Mouse (Mus musculus): Measurements from ENCODE around the gene Mink1. TPM values are rescaled to one million over a fixed set of nuclear protein-coding genes. Genes with fewer than 3 reads are reported as not detected.
A peak's percentile ranks its signal among the peaks of the same experiment; 100 is the strongest.

Mink1 gene
- polyA plus RNA-seq, 1 experiment from 2014 or later, result 9.8 TPM

DNA sequence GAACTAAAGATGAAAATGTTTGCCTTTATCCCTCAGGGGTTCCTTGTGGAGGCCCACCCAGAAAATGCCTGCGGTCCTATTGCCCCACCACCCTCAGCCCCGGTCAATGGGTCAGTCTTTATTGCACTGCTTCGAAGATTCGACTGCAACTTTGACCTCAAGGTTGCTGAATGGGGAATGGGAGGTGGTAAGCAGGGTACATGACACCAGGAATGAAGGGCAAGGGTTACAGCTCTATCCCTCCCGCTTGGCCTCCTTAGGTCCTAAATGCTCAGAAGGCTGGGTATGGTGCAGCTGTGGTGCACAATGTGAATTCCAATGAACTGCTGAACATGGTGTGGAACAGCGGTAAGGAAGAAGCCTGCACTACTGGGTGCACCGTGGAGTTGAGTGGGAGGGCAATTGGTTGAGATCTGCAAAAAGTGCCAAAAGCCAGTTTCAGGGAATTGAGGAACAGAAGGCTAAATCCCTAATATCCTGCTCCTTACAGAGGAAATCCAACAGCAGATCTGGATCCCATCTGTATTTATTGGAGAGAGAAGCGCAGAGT, 86.6 kb downstream of the Mink1 start:
- Histone ChIP-seq H3K4me3 (ENCODE audit: low read length) (no peak overlapping the region), H3K4me2 (ENCODE audit: low read depth, low read length) (no peak overlapping the region), H3K9me3 (replicated peaks; ENCODE audit: control insufficient read depth, low read length) (no peaks in the 10 kb centered on the region), H3K36me3 (ENCODE audit: control insufficient read depth, insufficient read depth) (peaks cover 52% of the 10 kb centered on the region), H3K27me3 (ENCODE audit: control insufficient read depth, insufficient read depth, low read length) (no peaks in the 10 kb centered on the region), H3K9ac (ENCODE audit: low read length) (no peak overlapping the region), H3K4me1 (ENCODE audit: control insufficient read depth, insufficient read depth, low read length) (peaks cover 54% of the 10 kb centered on the region), H3K27ac (ENCODE audit: low read length) (no peak overlapping the region)
- ATAC-seq (replicated peaks; ENCODE audit: extremely low read depth, insufficient read depth, low FRiP score), result no peak
- 87% methylated on average over 8 of the region's 8 CpGs for WGBS

DNA sequence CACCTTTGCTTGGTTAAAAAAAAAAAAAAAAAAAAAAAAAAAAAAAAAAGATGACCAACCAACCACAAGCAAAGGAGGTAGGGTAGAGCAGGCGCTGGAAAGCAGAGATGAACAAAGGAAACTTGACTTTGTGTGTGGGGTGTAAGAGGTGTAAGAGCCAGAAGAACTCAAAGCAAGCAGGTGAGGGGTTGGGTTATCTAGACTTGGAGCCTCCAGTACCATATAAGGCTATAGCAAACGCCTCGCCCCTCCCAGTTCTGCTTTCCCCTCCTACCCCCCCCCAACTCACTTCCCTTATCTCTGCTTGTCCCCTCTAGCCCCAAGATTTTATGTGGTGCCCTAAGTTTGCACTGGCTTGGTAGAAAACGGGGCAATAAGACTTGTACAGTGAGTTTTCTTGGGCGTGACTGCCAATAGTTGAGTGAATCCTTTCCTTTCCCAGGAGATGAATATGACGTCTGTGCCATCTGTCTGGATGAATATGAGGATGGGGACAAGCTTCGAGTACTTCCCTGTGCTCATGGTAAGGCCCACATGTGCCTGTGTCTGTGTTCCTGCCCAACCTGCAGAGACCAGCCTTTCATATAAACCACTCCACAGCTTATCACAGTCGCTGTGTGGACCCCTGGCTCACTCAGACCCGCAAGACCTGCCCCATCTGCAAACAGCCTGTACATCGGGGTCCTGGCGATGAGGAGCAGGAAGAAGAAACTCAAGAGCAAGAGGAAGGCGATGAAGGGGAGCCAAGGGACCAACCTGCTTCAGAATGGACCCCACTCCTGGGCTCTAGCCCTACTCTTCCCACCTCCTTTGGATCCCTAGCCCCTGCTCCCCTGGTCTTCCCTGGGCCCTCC, 87.9 kb downstream of the Mink1 start:
- H3K4me1 ChIP-seq (ENCODE audit: control insufficient read depth, insufficient read depth, low read length), result peaks cover 48% of the 10 kb centered on the region
- H3K9ac ChIP-seq (ENCODE audit: low read length), result no peak overlapping the region
- no peak for ATAC-seq (replicated peaks; ENCODE audit: extremely low read depth, insufficient read depth, low FRiP score)
- no peak overlapping the region for H3K4me3 ChIP-seq (ENCODE audit: low read length)
- no peaks in the 10 kb centered on the region for H3K9me3 ChIP-seq (replicated peaks; ENCODE audit: control insufficient read depth, low read length)
- no peaks in the 10 kb centered on the region for H3K27me3 ChIP-seq (ENCODE audit: control insufficient read depth, insufficient read depth, low read length)
- 65% methylated on average over 12 of the region's 12 CpGs for whole genome bisulfite sequencing
- no peak overlapping the region for H3K4me2 ChIP-seq (ENCODE audit: low read depth, low read length)
- peak overlapping the region; percentile 35; the same call in 1 of the 2 replicates for H3K27ac ChIP-seq (ENCODE audit: low read length)
- H3K36me3 ChIP-seq (ENCODE audit: control insufficient read depth, insufficient read depth), result peaks cover 40% of the 10 kb centered on the region

DNA sequence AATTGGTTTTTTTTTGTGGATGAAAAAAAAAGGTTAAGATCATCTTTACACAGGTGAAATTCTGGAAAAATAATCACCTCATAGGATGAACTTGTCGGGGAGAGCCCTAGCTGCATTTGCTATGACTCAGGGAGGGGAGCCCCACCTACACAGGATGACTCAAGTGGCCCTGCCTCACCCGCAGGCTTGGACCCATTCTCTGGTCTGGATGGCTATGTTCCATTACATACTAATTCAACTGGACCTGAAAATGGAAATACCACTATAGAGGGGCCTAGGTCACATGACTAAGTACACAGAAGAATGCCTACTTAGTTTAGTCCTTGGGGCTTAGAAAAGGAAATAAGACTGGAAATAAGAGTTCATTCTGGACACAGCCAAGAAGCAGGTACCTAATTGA, 88.7 kb downstream of the Mink1 start:
- no peak overlapping the region for H3K9ac ChIP-seq (ENCODE audit: low read length)
- no peaks in the 10 kb centered on the region for H3K9me3 ChIP-seq (replicated peaks; ENCODE audit: control insufficient read depth, low read length)
- H3K4me2 ChIP-seq (ENCODE audit: low read depth, low read length), result peak overlapping the region; percentile 92
- WGBS, result 49% methylated on average over 2 of the region's 2 CpGs
- peaks cover 40% of the 10 kb centered on the region for H3K36me3 ChIP-seq (ENCODE audit: control insufficient read depth, insufficient read depth)
- H3K27ac ChIP-seq (ENCODE audit: low read length), result peak overlapping the region; percentile 35; the same call in 1 of the 2 replicates
- no peaks in the 10 kb centered on the region for H3K27me3 ChIP-seq (ENCODE audit: control insufficient read depth, insufficient read depth, low read length)
- H3K4me3 ChIP-seq (ENCODE audit: low read length), result no peak overlapping the region; the same call in 1 of the 2 replicates
- H3K4me1 ChIP-seq (ENCODE audit: control insufficient read depth, insufficient read depth, low read length), result peaks cover 41% of the 10 kb centered on the region
- no peak for ATAC-seq (replicated peaks; ENCODE audit: extremely low read depth, insufficient read depth, low FRiP score)

DNA sequence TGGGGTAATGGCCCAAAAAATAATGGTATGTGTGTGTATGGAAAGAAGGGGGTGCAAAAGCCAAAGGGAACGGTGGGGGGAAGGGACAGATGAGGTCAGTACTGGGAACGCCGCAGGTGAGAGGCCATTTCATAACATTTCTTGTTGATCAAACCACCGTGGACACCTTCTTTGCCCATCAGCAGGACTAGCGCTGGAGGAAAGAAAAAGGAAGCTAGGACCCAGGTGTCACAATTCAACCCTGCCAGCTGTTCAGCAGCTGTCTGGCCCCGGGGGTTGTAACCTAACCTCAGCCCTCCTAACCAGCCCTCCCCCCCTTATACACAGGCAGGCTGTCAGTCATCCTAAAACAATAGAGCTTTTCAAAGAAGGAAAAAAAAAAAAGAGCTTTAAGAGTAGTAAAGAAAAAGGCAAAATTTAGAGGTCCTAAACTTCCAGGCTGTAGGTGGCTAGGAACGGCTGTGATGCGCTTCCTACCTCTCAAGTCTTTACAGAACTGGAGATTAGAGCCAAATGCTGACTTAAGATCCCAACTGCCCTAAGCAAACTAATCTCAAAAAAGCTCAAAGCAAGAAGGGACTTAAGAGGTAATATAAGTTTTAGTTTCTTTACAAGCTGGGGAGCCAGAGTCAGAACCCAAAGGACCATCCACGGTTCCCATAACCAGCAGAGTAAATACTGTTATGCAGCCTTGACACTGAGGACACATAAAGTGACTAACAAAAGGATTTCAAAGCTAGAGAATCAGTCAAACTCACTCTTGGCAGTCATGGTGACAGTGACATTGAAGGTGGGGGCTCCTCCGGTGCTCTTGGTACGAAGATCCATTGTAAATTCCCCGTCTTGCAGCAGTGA, 89.6 kb downstream of the Mink1 start:
- Histone ChIP-seq H3K4me2 (ENCODE audit: low read depth, low read length) (peak overlapping the region; percentile 92), H3K9ac (ENCODE audit: low read length) (peak overlapping the region; percentile 91), H3K27ac (ENCODE audit: low read length) (peak overlapping the region; percentile 96), H3K36me3 (ENCODE audit: control insufficient read depth, insufficient read depth) (peaks cover 40% of the 10 kb centered on the region), H3K4me3 (ENCODE audit: low read length) (peak overlapping the region; percentile 74), H3K4me1 (ENCODE audit: control insufficient read depth, insufficient read depth, low read length) (peaks cover 43% of the 10 kb centered on the region), H3K27me3 (ENCODE audit: control insufficient read depth, insufficient read depth, low read length) (no peaks in the 10 kb centered on the region), H3K9me3 (replicated peaks; ENCODE audit: control insufficient read depth, low read length) (no peaks in the 10 kb centered on the region)
- no peak for ATAC-seq (replicated peaks; ENCODE audit: extremely low read depth, insufficient read depth, low FRiP score)
- WGBS, result 51% methylated on average over 12 of the region's 12 CpGs

DNA sequence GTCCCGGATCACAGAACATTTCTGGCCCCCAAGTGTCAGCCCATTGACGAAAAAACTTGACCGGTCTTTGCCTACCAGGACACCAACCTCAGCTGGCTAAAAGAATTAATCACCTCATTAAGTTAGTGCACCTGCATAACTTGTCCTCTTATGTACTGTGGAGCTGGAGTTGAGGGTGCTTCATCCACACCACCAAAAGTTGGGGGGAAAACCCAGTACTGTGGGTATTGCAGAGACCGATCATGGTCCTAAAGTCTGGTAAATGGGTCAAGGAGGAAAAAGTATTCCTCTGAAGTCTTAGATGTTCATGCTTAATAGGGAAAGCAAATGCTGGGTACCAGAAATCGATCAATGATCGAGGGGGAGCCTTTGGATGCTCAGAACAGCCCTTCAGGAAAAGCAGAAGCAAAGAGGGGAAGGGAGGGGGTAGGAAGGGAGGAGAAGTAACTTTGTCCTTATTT, 90.2 kb downstream of the Mink1 start:
- Histone ChIP-seq H3K9me3 (replicated peaks; ENCODE audit: control insufficient read depth, low read length) (no peaks in the 10 kb centered on the region), H3K4me1 (ENCODE audit: control insufficient read depth, insufficient read depth, low read length) (peaks cover 43% of the 10 kb centered on the region), H3K9ac (ENCODE audit: low read length) (peak overlapping the region; percentile 91), H3K36me3 (ENCODE audit: control insufficient read depth, insufficient read depth) (peaks cover 40% of the 10 kb centered on the region), H3K4me2 (ENCODE audit: low read depth, low read length) (peak overlapping the region; percentile 92), H3K27me3 (ENCODE audit: control insufficient read depth, insufficient read depth, low read length) (no peaks in the 10 kb centered on the region), H3K27ac (ENCODE audit: low read length) (peak overlapping the region; percentile 96), H3K4me3 (ENCODE audit: low read length) (peak overlapping the region; percentile 74)
- 42% methylated on average over 6 of the region's 6 CpGs for WGBS
- ATAC-seq (replicated peaks; ENCODE audit: extremely low read depth, insufficient read depth, low FRiP score), result no peak

- Histone ChIP-seq H3K4me1 (ENCODE audit: control insufficient read depth, insufficient read depth, low read length) (peaks cover 42% of the 10 kb centered on the region), H3K27me3 (ENCODE audit: control insufficient read depth, insufficient read depth, low read length) (no peaks in the 10 kb centered on the region), H3K27ac (ENCODE audit: low read length) (peak overlapping the region; percentile 96), H3K9ac (ENCODE audit: low read length) (peak overlapping the region; percentile 91), H3K36me3 (ENCODE audit: control insufficient read depth, insufficient read depth) (peaks cover 38% of the 10 kb centered on the region), H3K4me2 (ENCODE audit: low read depth, low read length) (peak overlapping the region; percentile 92), H3K4me3 (ENCODE audit: low read length) (peak overlapping the region; percentile 74), H3K9me3 (replicated peaks; ENCODE audit: control insufficient read depth, low read length) (no peaks in the 10 kb centered on the region)
- under 1% methylated on average over 63 of the region's 63 CpGs for WGBS
- ATAC-seq (replicated peaks; ENCODE audit: extremely low read depth, insufficient read depth, low FRiP score), result peak; percentile 19; the same call in 1 of the 2 replicates
These were observed 90.9 kb downstream of the Mink1 start for GRCm38 (mm10) chr11:70653345-70654197.

DNA sequence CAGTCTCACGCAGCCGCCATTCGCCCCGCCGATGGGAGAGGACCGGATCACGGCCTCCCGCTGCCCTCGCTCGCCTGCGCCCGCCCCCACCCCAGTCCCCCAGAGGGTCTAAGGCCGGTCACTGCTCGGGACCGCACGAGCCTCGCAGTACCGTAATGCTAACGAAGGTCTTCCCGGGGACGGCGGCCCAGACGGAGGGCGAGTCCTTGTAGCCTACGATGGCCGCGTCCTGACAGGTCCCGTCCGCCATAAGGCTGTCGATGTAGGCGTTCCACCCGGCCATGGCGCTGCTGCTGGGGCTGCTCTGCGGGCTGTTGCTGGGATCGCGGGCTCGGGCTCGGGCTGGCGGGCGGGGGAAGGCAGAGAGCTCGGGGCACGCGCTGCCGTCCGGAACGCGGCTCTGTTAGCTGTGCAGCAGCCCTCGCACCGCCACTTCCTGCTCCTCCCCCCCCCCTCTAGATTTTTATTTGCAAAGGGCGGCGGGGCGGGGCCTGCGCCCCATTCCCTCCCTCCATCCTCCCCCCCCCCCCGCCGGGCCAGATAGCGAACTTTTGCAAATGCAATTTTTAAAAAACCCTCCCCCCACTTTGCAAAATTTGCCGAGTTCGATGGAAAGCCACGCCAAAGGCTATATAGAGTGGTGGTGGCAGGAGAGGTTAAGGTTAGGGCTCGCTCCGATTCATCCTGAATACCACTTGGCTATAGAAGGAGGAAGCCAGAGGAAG, 91.7 kb downstream of the Mink1 start, which contains the start of gene Pfn1:
Gene Pfn1, minus strand, starts transcription at position 447 of the 725 bp plus-strand sequence.
- peak within 1 kb of the TSS; percentile 91 for H3K9ac ChIP-seq (ENCODE audit: low read length)
- peak within 1 kb of the TSS; percentile 92 for H3K4me2 ChIP-seq (ENCODE audit: low read depth, low read length)
- ATAC-seq (replicated peaks; ENCODE audit: extremely low read depth, insufficient read depth, low FRiP score), result peak; percentile 30
- peaks cover 42% of the 10 kb centered on the region for H3K4me1 ChIP-seq (ENCODE audit: control insufficient read depth, insufficient read depth, low read length)
- no peaks in the 10 kb centered on the region for H3K27me3 ChIP-seq (ENCODE audit: control insufficient read depth, insufficient read depth, low read length)
- H3K9me3 ChIP-seq (replicated peaks; ENCODE audit: control insufficient read depth, low read length), result no peaks in the 10 kb centered on the region
- peak within 1 kb of the TSS; percentile 96 for H3K27ac ChIP-seq (ENCODE audit: low read length)
- 0% methylated on average over 59 of the region's 61 CpGs for WGBS
- H3K36me3 ChIP-seq (ENCODE audit: control insufficient read depth, insufficient read depth), result peaks cover 32% of the 10 kb centered on the region
- H3K4me3 ChIP-seq (ENCODE audit: low read length), result peak within 1 kb of the TSS; percentile 74
